Mouse (Mus musculus): ENCODE data around the gene C1qtnf9.

The C1qtnf9 gene

DNA sequence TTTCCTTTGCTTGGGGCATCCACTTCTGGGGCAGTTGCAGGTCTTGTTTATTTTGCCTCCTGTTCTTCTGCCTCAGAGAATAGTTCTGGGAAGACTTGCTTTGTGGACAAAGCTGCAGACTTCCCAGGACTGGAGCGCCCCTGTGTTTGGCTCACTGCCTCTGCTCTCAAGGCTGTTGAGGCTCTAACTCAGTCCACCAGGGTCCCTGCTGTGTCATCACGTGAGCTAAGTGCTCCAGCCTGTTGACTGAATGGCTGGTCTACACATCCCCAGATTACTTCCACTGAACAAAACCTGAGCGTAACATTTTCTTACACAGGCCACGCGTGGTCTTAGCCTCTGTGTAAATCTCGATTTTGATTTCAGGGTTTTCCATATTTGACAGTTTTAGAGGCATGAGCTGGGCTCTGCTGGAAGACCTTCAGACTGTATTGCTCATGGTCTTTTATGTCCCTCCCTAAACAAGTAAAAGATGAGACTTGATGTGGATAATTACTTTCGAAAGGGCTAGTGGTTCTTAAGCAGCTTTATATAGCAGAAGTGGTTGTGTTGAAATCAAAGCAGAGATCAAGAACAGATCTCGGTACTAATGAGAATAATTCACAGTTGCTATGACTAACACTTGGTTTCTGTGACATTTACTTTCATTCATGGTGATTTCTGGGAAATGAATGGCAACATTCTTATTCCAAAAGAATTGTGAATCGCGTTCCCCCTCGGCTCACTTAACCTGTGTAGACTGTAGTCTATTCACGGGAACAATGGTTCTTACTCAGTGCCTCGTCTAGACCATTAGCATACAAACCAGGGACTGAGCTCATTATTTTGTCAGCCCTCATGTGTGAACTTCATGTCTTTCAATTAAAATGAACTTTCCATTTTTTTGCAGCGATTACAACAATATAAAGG is 14.8 kb upstream of the C1qtnf9 start:
- DNase-seq = no peak

DNA sequence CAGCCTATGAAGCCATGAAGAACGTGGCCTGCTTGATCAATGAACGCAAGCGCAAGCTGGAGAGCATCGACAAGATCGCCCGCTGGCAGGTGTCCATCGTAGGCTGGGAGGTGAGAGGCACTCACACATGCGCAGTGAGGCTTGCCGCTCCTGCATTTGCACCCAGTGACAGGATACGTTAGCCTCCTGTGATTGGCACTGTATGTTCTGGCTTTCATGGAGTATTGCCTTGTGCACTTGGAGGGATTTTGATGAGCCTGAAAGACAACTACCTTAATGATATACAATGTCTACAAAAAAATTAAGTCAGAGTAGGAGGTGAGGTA is 14.2 kb upstream of the C1qtnf9 start:
- DNase-seq = no peak

DNA sequence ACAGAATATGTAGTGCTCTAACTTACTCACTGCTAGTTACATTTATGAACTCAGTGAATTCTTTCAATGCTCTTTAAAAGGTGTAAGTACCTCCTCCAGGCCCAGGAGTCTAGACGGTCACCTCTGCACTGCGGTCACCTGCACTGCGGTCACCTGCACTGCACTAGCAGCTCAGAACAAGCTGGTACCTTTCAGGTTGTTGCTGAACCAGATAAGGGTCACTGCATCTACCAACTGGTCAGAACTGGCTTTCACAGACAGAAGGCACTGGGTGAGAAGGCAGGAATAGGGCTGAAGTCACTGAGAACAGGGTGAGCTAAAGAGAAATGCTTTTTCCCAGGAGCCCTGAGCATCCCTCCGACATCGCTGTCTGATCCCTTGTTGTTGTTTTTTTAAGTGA is 13.3 kb upstream of the C1qtnf9 start:
- no peak for DNase-seq

DNA sequence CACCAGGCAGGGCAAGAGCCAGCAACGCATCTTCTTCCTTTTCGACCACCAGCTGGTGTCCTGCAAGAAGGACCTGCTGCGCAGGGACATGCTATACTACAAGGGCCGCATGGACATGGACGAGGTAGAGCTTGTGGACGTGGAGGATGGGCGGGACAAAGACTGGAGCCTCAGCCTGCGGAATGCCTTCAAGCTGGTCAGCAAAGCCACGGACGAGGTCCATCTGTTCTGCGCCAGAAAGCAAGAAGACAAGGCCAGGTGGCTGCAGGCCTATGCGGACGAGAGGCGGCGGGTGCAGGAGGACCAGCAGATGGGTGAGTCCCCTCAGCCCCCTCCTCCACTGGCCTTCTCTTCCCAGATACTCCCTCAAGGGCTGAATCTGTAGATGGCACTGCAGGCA is 11.7 kb upstream of the C1qtnf9 start:
- no peak for DNase-seq

DNA sequence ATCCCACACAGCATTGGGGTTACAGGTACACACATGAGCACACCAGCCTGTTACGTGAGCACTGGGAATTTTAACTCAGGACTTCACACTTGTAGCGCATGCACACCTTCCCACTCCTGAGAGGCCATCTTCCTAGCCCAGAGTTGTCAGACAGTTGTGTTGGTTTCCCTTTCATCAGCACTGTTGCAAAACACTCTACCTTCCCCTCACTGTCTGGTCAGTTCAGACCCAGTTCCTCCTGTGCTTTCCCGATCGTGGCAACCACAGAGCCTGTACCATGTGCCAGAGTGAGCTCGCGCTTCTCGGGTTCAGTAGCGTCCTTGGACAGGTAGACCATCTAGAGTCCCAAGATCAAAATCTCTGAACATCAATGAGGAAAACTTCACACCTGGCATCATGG is 10.7 kb upstream of the C1qtnf9 start:
- no peak for DNase-seq

DNA sequence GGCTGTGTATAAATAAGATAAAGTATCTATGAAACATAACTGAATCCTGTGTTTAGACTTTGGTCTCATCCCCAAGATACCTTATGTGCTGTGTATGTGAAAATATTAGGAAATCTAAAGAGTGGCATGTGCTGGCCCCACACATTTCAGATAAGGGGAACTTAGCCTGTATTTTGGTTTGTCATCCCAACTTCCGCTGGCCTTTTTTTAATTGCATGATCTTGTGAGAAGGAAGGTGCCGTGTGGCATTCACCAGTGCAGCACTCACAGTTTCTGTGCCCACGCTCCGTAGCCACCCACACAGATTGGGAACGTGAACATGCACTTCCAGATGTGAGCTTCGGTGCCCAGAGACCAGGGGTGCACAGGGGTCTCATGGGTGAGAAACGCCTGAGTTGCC is 10.2 kb upstream of the C1qtnf9 start:
- no peak for DNase-seq

DNA sequence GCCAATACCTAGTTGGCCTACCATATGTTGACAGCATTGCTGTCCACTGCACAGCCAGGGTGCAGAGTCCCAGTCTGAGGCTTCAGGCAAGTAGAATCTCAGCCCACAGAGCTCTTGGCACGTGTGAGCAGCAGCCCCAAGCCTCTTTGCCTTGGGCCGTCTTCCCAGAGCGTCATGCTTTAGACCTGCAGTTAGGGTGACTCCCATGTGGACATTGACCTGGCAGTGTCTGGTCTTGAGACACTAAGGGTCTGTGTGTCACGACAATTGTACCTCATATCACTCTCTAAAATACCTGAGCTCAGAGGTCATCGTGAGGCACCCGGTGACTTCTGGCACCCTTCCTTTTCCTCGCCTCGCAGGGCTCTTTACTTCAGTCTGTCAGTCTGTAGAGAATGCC is 8.8 kb upstream of the C1qtnf9 start:
- no peak for DNase-seq

DNA sequence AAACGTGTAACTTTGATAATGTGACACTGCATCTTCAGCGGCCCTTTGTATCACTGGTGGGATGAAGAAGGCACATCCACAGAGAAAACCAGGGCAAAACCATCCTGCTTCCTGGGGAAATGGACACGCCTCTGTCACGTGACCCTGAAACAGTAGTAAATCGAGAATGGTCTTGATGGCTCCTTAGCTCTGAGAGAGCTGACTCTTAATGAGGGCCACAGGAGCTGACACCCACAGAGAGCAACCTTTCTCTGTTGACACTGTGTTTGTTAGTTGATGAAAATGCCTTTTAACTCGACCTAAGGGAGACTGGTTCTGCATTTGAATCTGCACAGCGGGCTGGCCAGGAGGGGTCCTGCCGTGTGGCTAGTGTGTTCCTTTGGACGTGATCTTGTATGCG is 6.1 kb upstream of the C1qtnf9 start:
- no peak for DNase-seq

DNA sequence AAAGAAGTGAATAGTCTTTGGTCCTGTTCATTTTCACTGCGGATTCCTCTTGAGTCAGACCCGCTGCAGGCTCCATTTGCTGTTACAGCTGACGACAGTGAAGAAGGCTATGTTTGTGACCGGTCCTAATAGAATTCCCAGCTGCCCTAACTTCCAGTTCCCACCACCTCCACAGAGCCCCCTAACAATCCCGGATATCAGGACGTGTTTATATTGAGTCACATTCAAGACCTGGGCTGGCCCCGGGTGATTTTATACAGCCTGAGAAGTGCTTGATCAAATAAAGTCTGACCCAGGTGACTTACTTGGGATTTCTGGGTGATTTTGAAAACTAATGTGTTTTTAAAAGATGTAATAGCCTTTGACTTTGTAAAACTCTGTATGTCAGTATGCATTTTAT is 5.2 kb upstream of the C1qtnf9 start:
- DNase-seq = no peak

DNA sequence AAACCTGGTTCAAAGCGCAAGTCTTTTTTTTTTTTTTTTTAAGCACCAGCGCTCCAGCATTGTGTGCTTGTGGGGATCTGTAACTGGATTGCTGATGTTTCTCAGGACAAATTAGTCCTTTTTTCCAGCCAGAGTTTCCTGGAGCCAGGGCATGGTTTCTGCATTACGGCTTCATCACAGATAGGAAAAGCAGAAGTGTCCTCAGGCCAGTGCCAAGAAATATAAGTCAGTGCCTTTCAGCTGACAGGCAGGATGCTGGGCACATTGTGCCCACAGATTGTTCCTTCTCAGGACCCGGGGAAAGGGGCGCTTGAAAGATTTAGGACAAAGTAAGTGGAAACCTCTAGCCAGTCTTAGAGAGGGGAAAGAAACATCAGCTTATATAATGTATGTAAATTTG is 4.2 kb upstream of the C1qtnf9 start:
- no peak for DNase-seq

DNA sequence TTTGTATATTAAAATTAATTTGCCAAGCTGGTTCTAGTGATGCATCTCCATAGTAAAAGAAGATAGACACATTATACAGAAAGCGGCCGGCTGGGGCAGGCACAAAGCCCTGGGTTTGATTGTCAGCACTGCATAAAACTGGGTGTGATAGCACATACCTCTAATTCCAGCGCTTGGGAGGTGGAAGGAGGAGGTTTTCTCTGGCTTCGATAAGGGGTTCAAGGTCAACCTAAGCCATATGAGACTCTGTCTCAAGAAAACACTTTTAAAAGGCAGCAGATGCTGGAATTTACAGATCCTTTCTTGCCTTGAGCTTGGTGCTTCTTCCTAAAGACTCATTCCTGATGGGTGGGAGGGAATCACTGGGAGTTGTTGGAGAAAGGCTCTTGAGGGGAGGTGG is 3.4 kb upstream of the C1qtnf9 start:
- DNase-seq = no peak

DNA sequence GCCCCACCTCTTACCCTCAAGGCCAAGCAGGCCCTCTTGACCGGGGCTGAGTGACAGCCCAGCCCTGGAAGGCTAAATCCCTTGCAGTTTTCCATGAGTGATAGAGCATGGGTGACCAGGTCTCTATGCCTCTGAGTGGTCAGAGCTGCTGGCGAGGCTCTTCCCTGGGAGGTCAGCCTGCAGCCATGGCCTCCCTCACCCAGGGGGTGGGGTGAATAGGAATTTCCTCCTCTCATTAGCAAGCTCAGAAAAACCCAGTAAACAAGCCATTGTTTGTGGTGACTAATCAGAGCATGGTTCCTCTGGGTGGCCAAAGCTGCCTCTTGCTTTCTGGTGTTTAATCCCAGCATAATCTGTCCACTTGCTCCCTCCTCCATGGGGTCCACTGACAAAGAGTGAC is 2.9 kb upstream of the C1qtnf9 start:
- peak; percentile 63 for DNase-seq

DNA sequence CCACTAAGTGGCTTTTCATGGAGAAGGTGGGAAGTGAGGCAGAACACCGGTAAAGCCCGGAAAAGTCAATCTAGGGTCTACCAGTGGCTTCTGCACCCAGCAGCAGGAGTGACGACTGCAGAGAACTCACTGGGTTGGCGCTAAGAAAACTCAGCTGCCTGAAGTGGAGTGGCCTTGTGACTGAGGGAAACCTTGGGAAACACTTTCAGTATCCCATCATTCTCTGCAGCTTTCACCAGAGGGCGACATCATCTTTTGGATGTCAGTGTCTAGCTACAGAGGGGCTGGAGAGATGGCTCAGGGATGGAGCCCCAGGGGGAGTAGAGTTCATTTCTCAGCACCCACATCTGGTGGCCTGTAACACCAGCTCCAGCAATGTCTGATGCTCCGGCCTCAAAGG is 1.4 kb downstream of the C1qtnf9 start:
- DNase-seq = peak; percentile 45

DNA sequence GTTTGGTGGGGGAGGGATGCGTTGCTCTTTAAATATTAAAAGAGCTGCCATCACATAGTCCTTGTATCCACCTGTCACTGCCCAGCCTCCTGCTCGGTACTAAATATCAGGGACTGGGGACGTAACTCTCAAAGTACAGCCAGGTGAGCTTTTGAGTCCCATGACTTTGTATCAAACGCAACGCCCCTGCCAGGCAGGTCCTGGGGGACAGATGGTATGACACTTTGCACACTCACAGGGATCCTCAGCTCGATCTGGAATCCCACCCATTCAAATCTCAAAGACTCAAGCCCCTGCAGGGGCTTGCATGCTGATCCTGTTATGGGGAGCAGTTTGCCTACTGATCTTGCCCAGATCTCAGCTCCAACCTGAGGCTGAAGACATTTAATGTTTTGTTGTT is 2.7 kb downstream of the C1qtnf9 start:
- no peak for DNase-seq

DNA sequence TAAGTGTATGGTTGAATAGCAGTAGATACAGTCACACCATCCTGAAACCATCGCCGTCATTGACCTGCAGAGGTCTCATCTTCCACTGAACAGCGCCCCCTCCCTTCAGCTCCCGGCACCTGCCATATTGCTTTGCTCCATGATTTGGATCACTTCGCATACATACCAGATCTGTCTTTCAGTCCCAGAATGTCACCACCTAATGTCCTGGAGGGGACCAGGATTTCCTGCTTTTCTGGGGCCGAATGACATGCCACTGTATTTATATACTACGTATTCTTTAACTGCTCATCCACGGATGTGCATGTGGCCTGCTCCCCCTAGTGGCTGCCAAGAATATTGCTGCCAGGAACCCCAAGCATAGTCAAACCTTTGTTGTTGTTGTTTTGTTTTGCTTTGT is 3.1 kb downstream of the C1qtnf9 start:
- peak; percentile 84 for DNase-seq

DNA sequence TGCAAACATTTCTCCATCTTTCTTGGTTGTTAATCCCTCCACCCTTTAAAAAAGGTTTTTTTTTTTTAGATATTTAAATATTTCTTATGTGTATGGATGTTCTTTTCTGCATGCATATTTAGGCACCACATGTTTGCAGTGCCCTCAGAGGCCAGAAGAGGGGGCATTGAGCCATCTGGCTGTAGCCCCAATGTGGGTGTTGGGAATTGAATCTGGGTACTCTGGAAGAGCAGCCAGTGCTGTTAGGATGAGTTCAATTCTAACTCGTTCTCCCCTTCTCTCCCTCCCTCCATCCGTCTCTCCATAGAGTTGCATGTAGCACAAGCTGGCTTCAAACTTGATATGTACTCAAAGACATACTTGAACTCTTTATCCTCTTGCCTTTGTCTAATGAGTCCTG is 5.5 kb downstream of the C1qtnf9 start:
- no peak for DNase-seq

DNA sequence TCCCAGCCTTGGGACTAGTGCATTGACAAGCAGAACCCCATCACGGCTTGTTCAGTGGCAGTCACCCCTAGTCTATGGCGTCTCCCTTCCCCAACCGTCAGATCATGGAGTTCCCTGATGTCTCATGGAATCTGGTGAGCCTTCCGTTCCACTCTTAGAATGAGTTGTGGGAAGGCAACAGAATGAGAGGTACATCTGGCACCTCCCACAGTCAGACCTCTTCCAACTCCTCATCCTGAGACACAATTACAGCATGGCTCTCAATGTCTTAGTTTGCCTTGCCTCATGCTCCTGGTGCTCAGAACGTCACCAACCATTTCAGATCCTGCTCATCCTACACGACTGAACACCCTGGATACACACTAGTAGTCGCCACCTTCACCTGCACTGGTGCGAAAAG is 8.6 kb downstream of the C1qtnf9 start:
- DNase-seq = no peak

DNA sequence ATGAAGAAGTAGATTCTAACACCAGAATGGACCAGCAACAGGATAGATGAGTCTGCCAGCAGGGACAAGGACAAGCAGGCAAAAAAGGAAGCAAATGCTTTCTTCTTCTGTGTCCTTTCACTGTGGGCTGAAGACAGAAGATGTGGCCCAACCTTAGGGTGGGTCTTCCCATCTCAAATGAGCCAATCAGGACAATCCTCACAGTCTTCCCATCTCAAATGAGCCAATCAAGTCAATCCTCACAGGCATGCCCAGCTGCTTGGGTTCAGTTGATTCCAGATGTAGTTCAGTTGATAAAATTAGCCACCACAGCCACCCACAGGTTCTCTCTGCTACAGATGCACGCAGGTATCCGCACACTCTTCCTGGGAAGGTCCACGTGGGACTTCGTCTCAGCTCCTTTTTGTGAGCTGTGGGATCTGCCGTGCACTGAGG is 9.6 kb downstream of the C1qtnf9 start:
- no peak for DNase-seq

DNA sequence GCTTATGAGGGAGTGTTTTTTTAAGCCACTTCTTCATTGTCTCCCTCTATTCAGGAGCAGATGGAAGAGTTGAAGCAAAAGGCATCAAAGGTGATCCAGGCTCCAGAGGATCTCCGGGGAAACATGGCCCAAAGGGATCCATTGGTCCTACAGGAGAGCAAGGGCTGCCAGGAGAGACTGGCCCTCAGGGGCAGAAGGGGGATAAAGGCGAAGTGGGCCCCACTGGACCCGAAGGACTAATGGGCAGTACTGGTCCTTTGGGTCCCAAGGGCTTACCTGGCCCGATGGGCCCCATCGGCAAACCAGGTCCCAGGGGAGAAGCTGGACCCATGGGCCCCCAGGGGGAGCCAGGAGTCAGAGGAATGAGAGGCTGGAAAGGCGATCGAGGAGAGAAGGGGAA is 11.3 kb downstream of the C1qtnf9 start:
- DNase-seq = no peak

DNA sequence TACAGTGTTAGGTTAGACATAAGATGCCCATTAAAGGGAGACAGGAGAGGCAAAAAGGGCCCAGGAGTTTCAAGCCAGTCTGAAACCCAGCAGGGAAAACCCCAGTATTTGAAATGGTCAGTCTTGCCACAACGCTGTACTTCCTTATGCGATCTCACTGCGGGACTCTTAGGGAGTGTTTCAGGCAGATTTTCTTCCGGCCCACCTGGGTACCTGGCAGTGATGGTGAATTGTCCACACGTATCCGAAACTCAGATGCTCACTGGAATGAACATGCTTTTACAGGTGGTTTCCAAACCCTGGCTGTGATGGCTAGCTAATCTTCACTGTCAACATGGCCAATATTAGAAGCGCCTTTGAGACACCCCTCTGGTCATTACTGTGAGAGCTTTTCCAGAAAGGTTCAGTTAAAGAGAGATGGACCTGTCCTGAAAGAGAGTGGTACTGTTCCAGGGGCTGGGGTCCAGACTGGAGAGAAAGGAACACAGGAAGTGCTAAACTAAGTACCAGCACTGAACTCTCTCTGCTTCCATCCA is 14.3 kb downstream of the C1qtnf9 start:
- DNase-seq = no peak

DNA sequence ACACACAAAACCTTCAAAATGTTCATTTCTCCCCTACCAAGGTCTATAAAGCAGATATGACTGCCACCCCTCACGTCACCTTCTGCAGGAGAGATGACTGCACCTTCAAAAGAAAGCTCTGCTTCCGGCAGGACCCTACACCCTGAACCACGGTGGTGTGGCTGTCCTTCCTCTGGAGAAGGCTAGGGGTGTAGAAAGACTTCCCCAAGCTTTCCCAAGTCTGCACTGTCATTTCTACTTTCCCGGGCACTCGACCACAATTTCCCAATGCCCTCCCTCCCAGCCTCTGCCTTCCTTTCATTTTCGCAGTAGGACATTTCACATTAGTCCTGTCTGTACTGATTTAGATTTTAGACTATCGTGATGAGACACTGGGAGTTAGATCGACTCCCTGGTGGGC is 15.3 kb downstream of the C1qtnf9 start:
- DNase-seq = no peak

DNA sequence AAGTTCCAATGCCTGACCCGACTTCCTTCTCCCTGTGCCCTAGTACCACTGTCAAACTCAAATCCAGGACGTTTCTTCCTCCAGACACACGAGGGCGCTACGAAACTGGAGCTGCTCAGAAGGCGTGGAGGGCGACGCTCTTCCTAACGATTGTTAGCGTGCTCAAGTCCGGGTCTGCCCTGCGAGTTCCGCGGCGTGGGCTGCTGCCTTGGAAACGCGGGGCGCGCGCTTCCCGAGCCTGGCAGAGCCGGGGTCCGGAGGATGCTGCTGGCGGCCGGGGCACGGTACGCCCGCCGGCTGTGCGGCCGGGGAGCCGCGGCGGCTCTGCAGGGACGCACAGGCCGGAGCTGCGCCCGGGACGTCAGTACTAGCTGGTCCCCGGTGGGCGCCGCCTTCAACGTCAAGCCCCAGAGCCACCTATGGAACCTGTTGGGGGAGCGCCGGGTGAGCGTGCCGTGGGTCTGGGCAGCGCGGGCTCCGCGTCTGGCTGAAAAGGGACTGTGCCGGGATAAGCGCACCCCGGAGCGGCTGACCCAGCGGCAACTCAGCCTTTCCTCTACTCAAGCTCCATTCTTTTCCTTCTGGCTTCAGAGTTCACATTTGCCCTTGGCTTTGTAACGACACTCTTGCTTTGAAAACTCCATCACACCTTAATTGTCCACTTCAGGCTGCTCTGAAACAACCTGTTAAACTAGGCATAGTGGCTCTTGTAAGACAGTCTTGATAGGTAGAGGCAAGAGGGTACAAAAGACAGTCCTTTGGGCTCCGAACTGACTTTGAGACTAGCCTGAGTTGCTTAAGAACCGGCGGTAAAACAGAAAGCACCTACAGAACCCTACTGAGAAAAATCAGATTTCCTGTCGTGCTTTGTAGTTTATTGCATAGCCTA is 16.7 kb downstream of the C1qtnf9 start, which contains the start of gene Mipep:
Gene Mipep (plus strand): TSS at position 147 of the 889 bp plus-strand sequence.
- DNase-seq = peak; percentile 92

DNA sequence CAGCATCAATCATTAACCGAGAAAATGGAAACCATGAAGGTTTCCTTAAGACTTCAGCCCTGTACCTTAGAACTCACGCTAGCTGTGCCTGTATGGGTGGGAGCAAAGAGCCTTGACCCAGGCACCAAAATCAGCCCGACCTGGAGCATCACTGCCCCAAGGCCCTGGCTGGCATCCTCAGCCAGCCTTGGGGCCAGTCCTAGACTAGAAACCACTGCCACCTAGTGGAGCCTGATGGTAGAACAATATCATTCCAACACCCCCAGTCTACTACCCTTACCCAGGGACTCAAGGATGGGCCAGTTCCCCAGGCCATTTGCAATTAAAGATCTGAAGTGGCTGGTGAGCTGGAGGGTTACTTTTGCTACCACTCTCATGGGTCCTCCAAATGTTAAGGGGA is 22.2 kb downstream of the C1qtnf9 start:
- peak; percentile 72 for DNase-seq

All from lung, postnatal 10 days (tissue).